Mouse (Mus musculus) CH12.LX (cell line): Measurements from ENCODE around the gene Spata2. TPM values are rescaled to one million over a fixed set of nuclear protein-coding genes. Genes with fewer than 3 reads are reported as not detected.

Experiments used
- DNase-seq: peaks from one replicate; pipeline ENCODE4 v3.0.0-alpha.2; 2013; ENCODE audit errors: extremely low read depth
- H3K27ac ChIP-seq: 2 replicates; pipeline ENCODE4 v1.5.1; 2012; ENCODE audit warnings: low read depth, mild to moderate bottlenecking, control low read depth, moderate library complexity; ENCODE audit not compliant: insufficient read depth
- H3K27me3 ChIP-seq: replicated peaks from 2 replicates; pipeline ENCODE3; 2012; ENCODE audit warnings: inconsistent platforms
- H3K36me3 ChIP-seq, 2 experiments: replicated peaks in 1 of 2; 2 replicates each; pipeline versions ENCODE3 to v1.6.1; 2012; ENCODE audit warnings: inconsistent platforms in 1 of 2, low read length in 1 of 2, mild to moderate bottlenecking in 1 of 2, mixed read lengths in 1 of 2, moderate library complexity in 1 of 2; ENCODE audit not compliant: control insufficient read depth in 1 of 2, insufficient read depth in 1 of 2
- H3K4me1 ChIP-seq, 2 experiments: 2 replicates each; pipeline ENCODE4 v1.6.1; 2012; ENCODE audit warnings: inconsistent platforms in 1 of 2, moderate library complexity in 1 of 2; ENCODE audit not compliant: insufficient read depth in 2 of 2, control insufficient read depth in 1 of 2
- H3K4me2 ChIP-seq: 2 replicates; pipeline ENCODE4 v1.6.1; 2012; ENCODE audit warnings: low read depth, mild to moderate bottlenecking, control low read depth; ENCODE audit not compliant: poor library complexity, insufficient read depth, severe bottlenecking
- H3K4me3 ChIP-seq, 3 experiments: fragments of 150-350 bp in 1 of 3; sonication (generic) in 1 of 3; replicated peaks in 1 of 3; 2 replicates each; pipeline versions ENCODE3 to v1.5.1; 2011 to 2012; ENCODE audit warnings: low read depth in 2 of 3, low read length in 2 of 3, mild to moderate bottlenecking in 2 of 3, moderate library complexity in 2 of 3, control low read depth in 1 of 3, improper control_type of control experiment in 1 of 3, inconsistent platforms in 1 of 3, mixed read lengths in 1 of 3; ENCODE audit not compliant: poor library complexity in 1 of 3
- H3K79me2 ChIP-seq: replicated peaks from 2 replicates; pipeline ENCODE4 v1.6.1; 2012; ENCODE audit warnings: mild to moderate bottlenecking, moderate library complexity; ENCODE audit not compliant: control insufficient read depth, poor library complexity, insufficient read depth, severe bottlenecking; ENCODE audit errors: extremely low read depth
- H3K9ac ChIP-seq: 2 replicates; pipeline ENCODE4 v1.6.1; 2012; ENCODE audit warnings: low read depth, mild to moderate bottlenecking, control low read depth, moderate library complexity; ENCODE audit not compliant: insufficient read depth
- H3K9me3 ChIP-seq: replicated peaks from 2 replicates; pipeline ENCODE3; 2012; ENCODE audit warnings: low read length, inconsistent platforms, mixed read lengths
- BHLHE40 ChIP-seq: IDR thresholded peaks from 2 replicates; pipeline ENCODE4 v1.6.1; 2011; ENCODE audit warnings: mild to moderate bottlenecking, low read depth, low read length, improper control_type of control experiment
- CHD2 ChIP-seq: IDR thresholded peaks from 2 replicates; pipeline ENCODE4 v1.6.1; 2011; ENCODE audit warnings: low read length, improper control_type of control experiment
- CTCF ChIP-seq, 2 experiments: IDR thresholded peaks in 1 of 2; conservative IDR thresholded peaks in 1 of 2; 2 replicates each; pipeline ENCODE4 v1.5.1; 2011 to 2012; ENCODE audit warnings: low read depth in 2 of 2, low read length in 2 of 2, improper control_type of control experiment in 1 of 2, inconsistent platforms in 1 of 2, mild to moderate bottlenecking in 1 of 2, moderate library complexity in 1 of 2
- E2F4 ChIP-seq: IDR thresholded peaks from 2 replicates; pipeline ENCODE4 v1.6.1; 2011; ENCODE audit warnings: low read depth, low read length, improper control_type of control experiment; ENCODE audit not compliant: insufficient replicate concordance
- ETS1 ChIP-seq: conservative IDR thresholded peaks from 2 replicates; pipeline ENCODE4 v1.6.1; 2012; ENCODE audit warnings: low read depth, mild to moderate bottlenecking, inconsistent platforms, low read length, improper control_type of control experiment, moderate library complexity
- JUN ChIP-seq: IDR thresholded peaks from 2 replicates; pipeline ENCODE4 v1.6.1; 2011; ENCODE audit warnings: low read depth, mild to moderate bottlenecking, low read length, improper control_type of control experiment, moderate library complexity; ENCODE audit not compliant: insufficient read depth
- MAFK ChIP-seq: IDR thresholded peaks from 2 replicates; pipeline ENCODE4 v1.6.1; 2011; ENCODE audit warnings: low read length, improper control_type of control experiment; ENCODE audit not compliant: insufficient replicate concordance
- MAZ ChIP-seq: IDR thresholded peaks from 2 replicates; pipeline ENCODE4 v1.6.1; 2012; ENCODE audit warnings: low read depth, mild to moderate bottlenecking, inconsistent platforms, low read length, improper control_type of control experiment, moderate library complexity
- MXI1 ChIP-seq: IDR thresholded peaks from 2 replicates; pipeline ENCODE4 v1.6.1; 2011; ENCODE audit warnings: mild to moderate bottlenecking, low read depth, low read length, improper control_type of control experiment
- MYC ChIP-seq: IDR thresholded peaks from 2 replicates; pipeline ENCODE4 v1.6.1; 2011; ENCODE audit warnings: low read depth, mild to moderate bottlenecking, improper control_type of control experiment, low read length
- NELFE ChIP-seq: IDR thresholded peaks from 2 replicates; pipeline ENCODE4 v1.6.1; 2011; ENCODE audit warnings: low read depth, low read length, improper control_type of control experiment
- POLR2A ChIP-seq: IDR thresholded peaks from 2 replicates; pipeline ENCODE4 v1.6.1; 2011; ENCODE audit warnings: low read depth, mild to moderate bottlenecking, improper control_type of control experiment, low read length
- SIN3A ChIP-seq: IDR thresholded peaks from 2 replicates; pipeline ENCODE4 v1.6.1; 2012; ENCODE audit warnings: low read length, improper control_type of control experiment, inconsistent platforms
- USF1 ChIP-seq: IDR thresholded peaks from 2 replicates; pipeline ENCODE4 v1.6.1; 2014; ENCODE audit warnings: low read depth, mild to moderate bottlenecking, inconsistent platforms, low read length, improper control_type of control experiment
- USF2 ChIP-seq: conservative IDR thresholded peaks from 2 replicates; pipeline ENCODE4 v1.6.1; 2011; ENCODE audit warnings: low read depth, low read length, improper control_type of control experiment
- ZC3H11A ChIP-seq: IDR thresholded peaks from 2 replicates; pipeline ENCODE4 v1.6.1; 2012; ENCODE audit warnings: low read depth, mild to moderate bottlenecking, inconsistent platforms, low read length, improper control_type of control experiment
- ZKSCAN1 ChIP-seq: IDR thresholded peaks from 2 replicates; pipeline ENCODE4 v1.6.1; 2012; ENCODE audit warnings: low read depth, inconsistent platforms, low read length, improper control_type of control experiment, borderline replicate concordance
- ZNF384 ChIP-seq: IDR thresholded peaks from 2 replicates; pipeline ENCODE4 v1.6.1; 2012; ENCODE audit warnings: low read depth, low read length, improper control_type of control experiment, inconsistent platforms
- dilution Hi-C: fragments of 300-500 bp; cut with MboI; formaldehyde crosslinking; loops from 2 replicates; pipeline ENCODE4 v1.14.3; 2020; ENCODE audit warnings: low sequenced_read_pairs; ENCODE audit not compliant: extremely low pct_unique_long_range_greater_than_20kb, extremely low pct_ligation_motif_present
- in situ Hi-C: fragments of 300-500 bp; cut with MboI; formaldehyde crosslinking; loops from 3 replicates; pipeline ENCODE4 v1.14.3; 2019; ENCODE audit warnings: low sequenced_read_pairs, low pct_ligation_motif_present, low pct_unique_long_range_greater_than_20kb, mixed read lengths
- polyA plus RNA-seq: library from polyadenylated mRNA; unstranded; fragments of >175 nt; gene quantifications from 2 replicates; pipeline ENCODE4 v1.2.1, GENCODE M21; 2012; ENCODE audit warnings: low read depth; ENCODE audit not compliant: insufficient read length
- total RNA-seq, 2 experiments: library from RNA; depleted of rRNA; stranded (reverse); fragments of 300-350 nt in 1 of 2; fragments of >200 nt in 1 of 2; gene quantifications; 2 replicates each; pipeline ENCODE4 v1.2.3; 2012 to 2014

Gene Spata2
- total and polyA plus RNA-seq, 3 experiments, result 9.1 to 22.8 (median 10.5) TPM

GRCm38 (mm10) chr2:167470611-167471010 is 22.1 kb downstream of the Spata2 start:
- in situ Hi-C loops (no loop called here), dilution Hi-C loops (no loop called here)
- Histone ChIP-seq H3K27me3 (no peaks in the 10 kb centered on the region), H3K4me2 (no peak overlapping the region), H3K79me2 (no peaks in the 10 kb centered on the region), H3K9ac (no peak overlapping the region), H3K9me3 (no peaks in the 10 kb centered on the region), H3K4me3 (no peak overlapping the region), H3K4me1 (peaks cover 11 to 30% of the 10 kb centered on the region in 2 experiments), H3K36me3 (peaks cover 85 to 93% of the 10 kb centered on the region in 2 experiments), H3K27ac (no peak overlapping the region)
- DNase-seq, result no peak
- no peak for TF ChIP-seq ZKSCAN1
- no peak for TF ChIP-seq ETS1
- TF ChIP-seq MAZ, result no peak
- TF ChIP-seq MXI1, result no peak
- TF ChIP-seq SIN3A, result no peak
- no peak for TF ChIP-seq POLR2A
- TF ChIP-seq ZC3H11A, result no peak
- no peak for TF ChIP-seq E2F4

DNA sequence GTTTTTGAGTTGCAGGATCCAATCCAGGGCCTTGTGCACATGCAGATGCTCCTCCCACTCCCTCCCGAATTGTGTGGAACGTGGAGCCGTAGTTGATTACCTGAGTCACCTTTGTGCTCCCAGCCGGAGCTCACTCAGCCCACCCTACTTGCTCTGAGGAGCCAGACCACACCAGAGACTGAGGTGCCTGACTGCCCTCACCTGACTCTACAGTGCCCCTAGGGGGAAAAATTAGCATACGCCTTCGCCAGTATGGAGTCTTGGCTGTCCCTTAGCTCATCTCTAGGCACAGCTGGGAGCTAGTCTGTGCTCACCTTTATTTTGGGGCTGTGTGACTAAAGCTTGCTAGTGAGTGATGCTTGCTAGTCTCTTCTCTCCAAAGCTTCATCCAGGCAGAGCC is 24.2 kb downstream of the Spata2 start:
- H3K27ac ChIP-seq, result no peak overlapping the region
- no peaks in the 10 kb centered on the region for H3K79me2 ChIP-seq
- H3K4me1 ChIP-seq, result peaks cover 11 to 30% of the 10 kb centered on the region in 2 experiments
- no peaks in the 10 kb centered on the region for H3K9me3 ChIP-seq
- no peaks in the 10 kb centered on the region for H3K27me3 ChIP-seq
- dilution Hi-C loops, result no loop called here
- DNase-seq, result peak; percentile 62
- no peak overlapping the region for H3K4me2 ChIP-seq
- in situ Hi-C loops, result no loop called here
- peaks cover 76 to 90% of the 10 kb centered on the region in 2 experiments for H3K36me3 ChIP-seq
- TF ChIP-seq POLR2A, result no peak
- TF ChIP-seq MAFK, result no peak
- no peak for TF ChIP-seq NELFE
- TF ChIP-seq ZNF384, result no peak
- TF ChIP-seq CTCF (conservative IDR thresholded peaks at IDR 0.05 in 1 of 2, IDR thresholded peaks at IDR 0.05 in 1 of 2; ENCODE audit: low read depth in 2 of 2, low read length in 2 of 2), result peak in 1 of 2 experiments; percentile 46; a peak in 2 of 4 replicates
- TF ChIP-seq JUN, result no peak
- TF ChIP-seq CHD2, result no peak
- no peak for TF ChIP-seq MYC
- no peak for TF ChIP-seq USF2
- peak; percentile 63 for TF ChIP-seq BHLHE40
- no peak for TF ChIP-seq USF1
- H3K9ac ChIP-seq, result no peak overlapping the region
- no peak overlapping the region for H3K4me3 ChIP-seq
